Mouse (Mus musculus) spleen, postnatal 0 days (tissue): Measurements from ENCODE around the gene Upf2. TPM values are rescaled to one million over a fixed set of nuclear protein-coding genes. Genes with fewer than 3 reads are reported as not detected.

Experiments used
- polyA plus RNA-seq: library from polyadenylated mRNA; unstranded; fragments of >200 nt; fragmentation: Nextera tagmentation; extraction: Ambion mirVana; gene quantifications from 2 replicates; pipeline ENCODE4 v1.2.1, GENCODE M21; 2015

Gene Upf2
- 6.8 and 6.9 TPM in 2 replicates for polyA plus RNA-seq

GRCm38 (mm10) chr2:5950766-5951595 lies at the start of gene Upf2:
Gene Upf2, plus strand, starts transcription at chr2:5951469.

DNA sequence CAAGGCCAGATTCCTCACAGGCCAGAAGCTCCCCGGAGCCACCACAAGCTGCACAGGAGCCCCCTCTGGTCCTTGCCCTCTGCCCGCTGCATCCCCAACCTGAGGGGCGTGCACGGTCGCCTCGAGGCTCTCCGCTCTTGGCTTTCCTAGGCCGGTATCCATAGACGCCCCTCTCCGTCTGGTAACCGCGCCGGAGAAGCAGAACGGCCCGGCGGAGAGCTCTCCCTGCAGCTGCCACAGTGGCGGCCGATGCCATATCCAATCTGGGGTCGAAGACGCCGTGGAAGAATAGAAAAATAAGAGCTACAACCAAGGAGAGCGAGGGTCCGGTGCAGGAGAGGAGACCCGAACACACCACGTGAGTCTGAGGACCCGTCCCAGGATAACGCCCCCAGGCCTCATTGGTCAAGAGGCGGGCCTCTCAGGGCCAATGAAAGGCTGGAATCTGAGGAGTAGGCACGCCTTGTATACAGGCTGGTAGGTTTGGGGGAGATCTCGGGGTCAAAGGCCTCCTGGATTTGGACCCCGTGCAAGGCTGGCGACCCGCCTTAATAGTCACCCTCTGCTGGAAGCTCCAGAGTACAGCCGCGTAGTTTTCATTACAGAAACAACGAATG lies 8.7 kb upstream of the Upf2 start, which contains the start of gene Dhtkd1:
Dhtkd1 (minus strand) TSS at position 377 of the 617 bp plus-strand sequence.

Other genes with a start within 250 kb of the Upf2 start
- gene Camk1d, start 237.0 kb upstream of the Upf2 start, polyA plus RNA-seq, result 4.3 and 5.0 TPM in 2 replicates
- gene Nudt5, start 106.5 kb upstream of the Upf2 start, polyA plus RNA-seq, result 49.0 and 53.2 TPM in 2 replicates
- 176 and 192 TPM in 2 replicates for gene Cdc123, start 106.3 kb upstream of the Upf2 start, polyA plus RNA-seq
- gene Gm13199, start 88.5 kb upstream of the Upf2 start, polyA plus RNA-seq, result 0.59 and 1.0 TPM in 2 replicates
- gene Sec61a2, start 56.0 kb upstream of the Upf2 start, polyA plus RNA-seq, result 18.3 and 20.7 TPM in 2 replicates
- gene Dhtkd1, start 8.7 kb upstream of the Upf2 start, polyA plus RNA-seq, result 0.82 and 1.1 TPM in 2 replicates
- gene Proser2, start 178.7 kb downstream of the Upf2 start, polyA plus RNA-seq, result 2.8 and 3.2 TPM in 2 replicates